Mouse (Mus musculus): Measurements from ENCODE around the gene Cstb.
A peak's percentile ranks its signal among the peaks of the same experiment; 100 is the strongest.

The Cstb gene

GRCm38 (mm10) chr10:78461767-78462166 lies 36.3 kb downstream of the Cstb start:
- no peak for DNase-seq (ENCODE audit: low spot score in 2 of 2)

GRCm38 (mm10) chr10:78462945-78463768 lies 37.7 kb downstream of the Cstb start:
- no peak for DNase-seq (ENCODE audit: low spot score in 2 of 2)

- DNase-seq (ENCODE audit: low spot score in 2 of 2): no peak
Observed at GRCm38 (mm10) chr10:78463769-78464167, 38.3 kb downstream of the Cstb start.

GRCm38 (mm10) chr10:78464201-78464791 lies 38.8 kb downstream of the Cstb start:
- DNase-seq (ENCODE audit: low spot score in 2 of 2): no peak

- DNase-seq (ENCODE audit: low spot score in 2 of 2): peak; percentile 94 to 95
Observed at GRCm38 (mm10) chr10:78464792-78465207, 39.3 kb downstream of the Cstb start, which contains the start of gene Pdxk. Pdxk (minus strand) TSS chr10:78464975.

- DNase-seq (ENCODE audit: low spot score in 2 of 2): no peak
Observed at GRCm38 (mm10) chr10:78465472-78465871, 40.0 kb downstream of the Cstb start.

GRCm38 (mm10) chr10:78466647-78467046 lies 41.2 kb downstream of the Cstb start:
- DNase-seq (ENCODE audit: low spot score in 2 of 2): no peak

- DNase-seq (ENCODE audit: low spot score in 2 of 2): no peak
Observed at GRCm38 (mm10) chr10:78467761-78468310, 42.4 kb downstream of the Cstb start.

GRCm38 (mm10) chr10:78470582-78471313 lies 45.3 kb downstream of the Cstb start:
- no peak for DNase-seq (ENCODE audit: low spot score in 2 of 2)

- no peak for DNase-seq (ENCODE audit: low spot score in 2 of 2)
Observed at GRCm38 (mm10) chr10:78472046-78472445, 46.6 kb downstream of the Cstb start.

GRCm38 (mm10) chr10:78473434-78473833 lies 48.0 kb downstream of the Cstb start:
- DNase-seq (ENCODE audit: low spot score in 2 of 2): no peak

GRCm38 (mm10) chr10:78474759-78475158 lies 49.3 kb downstream of the Cstb start:
- DNase-seq (ENCODE audit: low spot score in 2 of 2): no peak

GRCm38 (mm10) chr10:78476821-78477220 lies 51.4 kb downstream of the Cstb start:
- no peak for DNase-seq (ENCODE audit: low spot score in 2 of 2)
